Comparison of ENCODE assay signal across 8 mouse cellular contexts in genomic region chr13:46634133-46634488, GRCm38 (mm10). TPM values are rescaled to one million over a fixed set of nuclear protein-coding genes. Genes with fewer than 3 reads are reported as not detected.
DNase-seq lines count a peak whose midpoint lies in the region; ATAC-seq and TF ChIP-seq lines count a peak whose summit lies in the region.
"Had no signal": no experiment of that assay in that cellular context is flagged by ENCODE, and none has a peak within 500 bp of the region (broad histone marks: within the 10 kb centered on the region; RNA-seq: fewer than 3 reads in every experiment).

No protein-coding gene starts in this region.

- WGBS in spleen, adult 2 months: 21% methylated on average over 6 of the region's 6 CpGs
- 16% methylated on average over 6 of the region's 6 CpGs for WGBS in forebrain, postnatal 0 days
- WGBS in intestine, postnatal 0 days: 68% methylated on average over 6 of the region's 6 CpGs

- H3K9me3 ChIP-seq in forebrain, postnatal 0 days (ENCODE audit: low read length): no peaks in the 10 kb centered on the region; the same call in 1 of the 2 replicates
- H3K9me3 ChIP-seq in intestine, postnatal 0 days (ENCODE audit: control insufficient read depth): no peaks in the 10 kb centered on the region

- H3K4me1 ChIP-seq in spleen, adult 2 months (ENCODE audit: control insufficient read depth, insufficient read depth, insufficient read length): no peaks in the 10 kb centered on the region
- peaks cover 14% of the 10 kb centered on the region for H3K4me1 ChIP-seq in forebrain, postnatal 0 days (ENCODE audit: insufficient read depth)
- no peaks in the 10 kb centered on the region for H3K4me1 ChIP-seq in intestine, postnatal 0 days (replicated peaks; ENCODE audit: control insufficient read depth, insufficient read depth, low read length)

- TF ChIP-seq POLR2A in spleen, adult 2 months (IDR thresholded peaks at IDR 0.05; ENCODE audit: low read depth, low read length): no peak

- H3K27ac ChIP-seq in spleen, adult 2 months (ENCODE audit: insufficient read depth, low read length): no peak overlapping the region
- H3K27ac ChIP-seq in forebrain, postnatal 0 days (ENCODE audit: low read depth, low read length): peak overlapping the region; percentile 80
- no peak overlapping the region for H3K27ac ChIP-seq in intestine, postnatal 0 days (ENCODE audit: low read depth, low read length)

- TF ChIP-seq CTCF in spleen, adult 2 months (IDR thresholded peaks at IDR 0.05; ENCODE audit: extremely low read depth, insufficient read depth, insufficient read length, insufficient replicate concordance): no peak
- TF ChIP-seq CTCF in forebrain, postnatal 0 days (IDR thresholded peaks at IDR 0.05; ENCODE audit: low read depth): no peak
- TF ChIP-seq CTCF in intestine, postnatal 0 days (IDR thresholded peaks at IDR 0.05; ENCODE audit: low read depth): no peak

- H3K27me3 ChIP-seq in spleen, adult 2 months (ENCODE audit: control insufficient read depth, insufficient read depth, low read length): no peaks in the 10 kb centered on the region
- H3K27me3 ChIP-seq in forebrain, postnatal 0 days (ENCODE audit: insufficient read depth, low read length): no peaks in the 10 kb centered on the region
- no peaks in the 10 kb centered on the region for H3K27me3 ChIP-seq in intestine, postnatal 0 days (replicated peaks; ENCODE audit: control insufficient read depth, insufficient read depth, low read length)

- no peaks in the 10 kb centered on the region for H3K36me3 ChIP-seq in spleen, adult 2 months (ENCODE audit: control insufficient read depth, insufficient read depth, low read length)
- H3K36me3 ChIP-seq in forebrain, postnatal 0 days (ENCODE audit: insufficient read depth): no peaks in the 10 kb centered on the region
- no peaks in the 10 kb centered on the region for H3K36me3 ChIP-seq in intestine, postnatal 0 days (ENCODE audit: control insufficient read depth, insufficient read depth)

- no peak overlapping the region for H3K4me3 ChIP-seq in spleen, adult 2 months (ENCODE audit: extremely low read depth, insufficient read depth, insufficient read length)
- peak overlapping the region; percentile 1; the same call in 1 of the 2 replicates for H3K4me3 ChIP-seq in forebrain, postnatal 0 days (ENCODE audit: low read depth, low read length)
- H3K4me3 ChIP-seq in intestine, postnatal 0 days (ENCODE audit: low read depth, low read length): no peak overlapping the region

- 0 out of 2 replicates have a peak overlapping the region, but pooled peaks have one; percentile 14 for H3K9ac ChIP-seq in forebrain, postnatal 0 days
- H3K9ac ChIP-seq in intestine, postnatal 0 days (ENCODE audit: low read depth, low read length): no peak overlapping the region

- H3K4me2 ChIP-seq in forebrain, postnatal 0 days (ENCODE audit: low read depth): peak overlapping the region; percentile 42
- H3K4me2 ChIP-seq in intestine, postnatal 0 days (replicated peaks; ENCODE audit: low read depth): no peak overlapping the region

- peak; percentile 9 to 23 for DNase-seq in spleen, adult 2 months (ENCODE audit: low read depth in 1 of 2, low spot score in 2 of 2)
- DNase-seq in spleen, adult 12 weeks (ENCODE audit: low spot score): no peak
- no peak for DNase-seq in forebrain, postnatal 0 days
- DNase-seq in urinary bladder, postnatal 25 days (ENCODE audit: low spot score): no peak
- DNase-seq in Muller cell, postnatal 12 days (ENCODE audit: inconsistent ontology term): no peak
- DNase-seq: adrenal gland, postnatal 25 days had no signal

- ATAC-seq in forebrain, postnatal 0 days: peak; percentile 84
- peak; percentile 98 for ATAC-seq in megakaryocyte, adult 5-6 weeks (ENCODE audit: poor library complexity, severe bottlenecking)
- ATAC-seq in intestine, postnatal 0 days: no peak

RNA-seq across cellular contexts. Expression of gene Fam8a1, which starts 35.2 kb away (rescaled TPM):
- 5.5 and 9.8 TPM in 2 replicates for polyA plus RNA-seq in spleen, adult 2 months (2012; rRNA removed)
- total RNA-seq in forebrain, postnatal 0 days (2014; rRNA removed): 63.0 and 73.8 TPM in 2 replicates
- polyA plus RNA-seq in forebrain, postnatal 0 days (2015; fragmentation: Nextera tagmentation; extraction: Ambion mirVana): 13.6 and 18.8 TPM in 2 replicates
- 13.9 and 23.6 TPM in 2 replicates for total RNA-seq in megakaryocyte, adult 5-6 weeks (2015)
- total RNA-seq in megakaryocyte, adult 5-6 weeks (2017): 9.8 and 14.8 TPM in 2 replicates
- polyA plus RNA-seq in intestine, postnatal 0 days (2015; fragmentation: Nextera tagmentation; extraction: Ambion mirVana): 14.9 and 15.9 TPM in 2 replicates

Comparison
In these comparisons a context has a peak if more than half of its experiments do, and no peak if none do; other contexts are left out.
1. DNase-seq: peak in spleen, adult 2 months (2 of 2); none in spleen, adult 12 weeks (single experiment), forebrain, postnatal 0 days (single experiment), urinary bladder, postnatal 25 days (single experiment) and Muller cell, postnatal 12 days (single experiment).